Mouse (Mus musculus): ENCODE results near the gene Zar1l. TPM values are rescaled to one million over a fixed set of nuclear protein-coding genes. Genes with fewer than 3 reads are reported as not detected.

Zar1l gene
- polyA plus RNA-seq, 1 experiment = not detected

DNA sequence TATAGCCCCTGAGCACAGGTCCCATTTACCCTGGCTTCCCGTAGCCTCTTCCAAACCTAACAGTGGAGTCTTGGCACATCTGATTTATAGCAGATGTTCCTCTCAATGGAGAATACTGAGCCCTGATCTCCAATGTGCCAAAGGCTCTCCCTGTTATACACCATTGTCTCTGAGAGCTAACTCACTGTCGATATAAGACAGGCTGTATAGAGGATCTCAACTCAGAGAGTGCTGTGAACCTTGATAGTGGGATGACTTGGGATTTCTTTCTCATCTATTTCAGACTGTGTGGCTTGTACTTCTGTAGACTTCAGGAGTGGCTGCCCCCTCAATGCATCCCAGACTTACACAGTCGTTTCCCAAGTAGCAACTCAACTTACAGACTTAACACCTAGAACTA, 27.7 kb downstream of the Zar1l start:
- Histone ChIP-seq H3K4me1 (ENCODE audit: control insufficient read depth, insufficient read depth, insufficient read length, low read length) (no peaks in the 10 kb centered on the region), H3K27ac (ENCODE audit: insufficient read depth, low read depth, low read length) (no peak overlapping the region), H3K27me3 (ENCODE audit: control insufficient read depth, insufficient read depth, low read length) (no peaks in the 10 kb centered on the region), H3K4me3 (ENCODE audit: low read depth, low read length) (no peak overlapping the region), H3K36me3 (ENCODE audit: control insufficient read depth, insufficient read depth, low read length) (no peaks in the 10 kb centered on the region; the same call in 1 of the 2 replicates)
- 83% methylated on average over 3 of the region's 3 CpGs for WGBS
- TF ChIP-seq POLR2A (IDR thresholded peaks at IDR 0.05; ENCODE audit: low read depth, low read length) (no peak), CTCF (IDR thresholded peaks at IDR 0.05; ENCODE audit: extremely low read depth, insufficient read length, insufficient replicate concordance, low read depth, low read length) (no peak)

DNA sequence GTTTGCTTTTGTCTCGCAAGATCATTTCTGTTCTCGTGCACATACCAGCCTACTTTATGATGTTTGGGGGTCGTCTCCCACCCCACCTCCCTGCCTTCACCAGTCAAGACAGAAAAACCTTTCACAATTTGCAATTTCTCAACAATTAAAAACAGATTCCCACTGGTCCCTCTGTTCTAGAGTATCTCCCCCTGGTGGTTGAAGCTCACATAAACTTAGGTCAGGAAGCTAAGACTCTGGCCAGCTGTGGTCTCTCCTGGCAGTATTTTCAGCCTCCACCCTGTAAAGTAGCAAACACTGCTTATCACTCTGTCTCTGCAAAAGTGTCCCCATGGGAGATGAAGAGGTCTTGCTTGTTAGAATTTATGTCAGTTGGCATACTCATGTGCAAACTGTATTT, 32.8 kb downstream of the Zar1l start:
- Histone ChIP-seq H3K27ac (ENCODE audit: insufficient read depth, low read depth, low read length) (no peak overlapping the region), H3K4me3 (ENCODE audit: low read depth, low read length) (no peak overlapping the region), H3K36me3 (ENCODE audit: control insufficient read depth, insufficient read depth, low read length) (no peaks in the 10 kb centered on the region; the same call in 1 of the 2 replicates), H3K27me3 (ENCODE audit: control insufficient read depth, insufficient read depth, low read length) (no peaks in the 10 kb centered on the region), H3K4me1 (ENCODE audit: control insufficient read depth, insufficient read depth, insufficient read length, low read length) (no peaks in the 10 kb centered on the region)
- 54% methylated on average over 3 of the region's 3 CpGs for WGBS
- TF ChIP-seq POLR2A (IDR thresholded peaks at IDR 0.05; ENCODE audit: low read depth, low read length) (no peak), CTCF (IDR thresholded peaks at IDR 0.05; ENCODE audit: extremely low read depth, insufficient read length, insufficient replicate concordance, low read depth, low read length) (peak; percentile 28; the same call in 1 of the 2 replicates)

DNA sequence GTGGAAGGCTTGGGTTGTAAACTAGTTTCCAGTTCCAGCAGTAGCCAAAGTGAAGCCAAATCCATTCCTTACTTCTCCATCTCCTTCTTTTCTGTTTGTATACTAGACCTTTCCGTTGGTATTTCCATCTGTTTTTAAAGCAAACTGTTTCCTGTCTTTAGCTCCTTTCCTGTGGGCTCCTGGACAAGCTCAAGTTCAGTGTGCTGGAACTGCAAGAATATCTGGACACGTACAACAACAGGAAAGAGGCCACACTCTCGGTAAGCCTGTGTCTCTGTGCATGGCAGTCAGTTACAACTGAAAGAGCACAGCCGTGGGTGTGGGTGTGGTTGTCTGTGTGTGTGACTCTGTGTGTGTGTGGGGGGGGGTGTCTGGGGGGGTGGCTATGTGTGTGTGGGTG, 39.4 kb downstream of the Zar1l start:
- 59% methylated on average over 4 of the region's 4 CpGs for WGBS

DNA sequence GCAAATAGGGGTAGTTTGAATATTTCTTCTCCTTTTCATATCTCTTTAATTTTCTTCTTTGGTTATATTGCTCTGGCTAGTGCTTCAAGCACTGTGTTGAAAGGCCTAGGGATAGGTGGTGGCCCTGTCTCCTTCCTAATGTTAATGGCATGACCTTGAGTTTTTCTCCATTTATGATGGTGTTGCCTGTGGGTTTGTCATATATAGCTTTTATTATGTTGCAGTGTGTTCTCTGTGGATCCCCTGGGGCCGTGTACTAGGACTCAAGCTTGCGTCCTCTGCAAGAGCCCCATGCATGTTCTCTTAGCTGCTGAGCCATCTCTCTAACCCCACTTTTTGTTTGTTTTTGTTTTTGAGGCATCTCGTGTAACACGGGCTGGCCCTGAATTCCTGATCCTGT, 40.6 kb downstream of the Zar1l start:
- TF ChIP-seq CTCF (IDR thresholded peaks at IDR 0.05; ENCODE audit: extremely low read depth, insufficient read length, insufficient replicate concordance, low read depth, low read length) = no peak
- TF ChIP-seq POLR2A (IDR thresholded peaks at IDR 0.05; ENCODE audit: low read depth, low read length) = no peak
- Histone ChIP-seq H3K36me3 (ENCODE audit: control insufficient read depth, insufficient read depth, low read length) (no peaks in the 10 kb centered on the region; the same call in 1 of the 2 replicates), H3K4me1 (ENCODE audit: control insufficient read depth, insufficient read depth, insufficient read length, low read length) (no peaks in the 10 kb centered on the region), H3K4me3 (ENCODE audit: low read depth, low read length) (no peak overlapping the region), H3K27me3 (ENCODE audit: control insufficient read depth, insufficient read depth, low read length) (no peaks in the 10 kb centered on the region), H3K27ac (ENCODE audit: insufficient read depth, low read depth, low read length) (no peak overlapping the region)
- 73% methylated on average over 4 of the region's 4 CpGs for WGBS

More for the DNA sequence above, 39.4 kb downstream of the Zar1l start:
- Histone ChIP-seq H3K4me3 (ENCODE audit: low read depth, low read length) (no peak overlapping the region), H3K4me1 (ENCODE audit: control insufficient read depth, insufficient read depth, insufficient read length, low read length) (no peaks in the 10 kb centered on the region), H3K36me3 (ENCODE audit: control insufficient read depth, insufficient read depth, low read length) (no peaks in the 10 kb centered on the region; the same call in 1 of the 2 replicates), H3K27me3 (ENCODE audit: control insufficient read depth, insufficient read depth, low read length) (no peaks in the 10 kb centered on the region), H3K27ac (ENCODE audit: insufficient read depth, low read depth, low read length) (no peak overlapping the region)
- TF ChIP-seq POLR2A (IDR thresholded peaks at IDR 0.05; ENCODE audit: low read depth, low read length) (no peak), CTCF (IDR thresholded peaks at IDR 0.05; ENCODE audit: extremely low read depth, insufficient read length, insufficient replicate concordance, low read depth, low read length) (no peak)

DNA sequence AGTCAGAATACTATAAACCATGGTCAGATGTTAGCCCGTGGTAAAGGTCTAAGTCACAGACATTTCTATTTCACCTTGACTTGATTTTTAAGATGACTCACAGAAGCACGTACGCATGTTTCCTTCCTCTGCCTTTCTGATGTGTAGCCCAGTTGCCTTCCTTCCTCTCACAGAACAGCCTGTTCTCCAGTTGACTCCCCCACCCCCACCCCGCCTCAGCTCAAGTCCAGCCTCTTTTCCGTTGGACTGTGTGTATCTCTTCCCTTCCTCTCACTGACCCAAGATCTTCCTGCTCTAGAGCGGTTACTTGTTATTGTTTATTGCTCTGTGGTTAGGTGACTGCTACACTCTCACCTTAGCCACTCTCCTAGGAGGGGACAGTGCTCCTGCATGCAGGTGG, 49.5 kb downstream of the Zar1l start:
- no peak overlapping the region for H3K27ac ChIP-seq (ENCODE audit: insufficient read depth, low read depth, low read length)
- WGBS = 64% methylated on average over 6 of the region's 6 CpGs

DNA sequence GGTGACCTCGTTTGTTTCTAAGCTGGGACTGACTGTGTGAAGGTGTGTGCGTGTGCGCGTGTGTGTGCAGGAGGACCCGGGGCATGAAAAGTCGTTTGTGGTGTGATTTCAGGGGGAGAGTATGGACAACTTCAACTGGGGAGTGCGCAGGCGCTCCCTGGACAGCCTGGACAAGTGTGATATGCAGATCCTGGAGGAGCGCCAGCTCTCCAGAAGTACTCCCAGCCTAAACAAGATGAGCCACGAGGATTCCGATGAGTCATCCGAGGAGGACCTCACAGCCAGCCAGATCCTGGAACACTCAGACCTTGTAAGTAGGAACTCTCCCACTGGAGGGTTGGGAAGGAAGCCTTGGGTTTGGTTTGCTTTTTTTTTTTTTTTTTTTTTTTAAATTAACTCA, 51.8 kb downstream of the Zar1l start:
- H3K4me1 ChIP-seq (ENCODE audit: control insufficient read depth, insufficient read depth, insufficient read length, low read length) = no peaks in the 10 kb centered on the region
- no peak for TF ChIP-seq CTCF (IDR thresholded peaks at IDR 0.05; ENCODE audit: extremely low read depth, insufficient read length, insufficient replicate concordance, low read depth, low read length)
- H3K27ac ChIP-seq (ENCODE audit: insufficient read depth, low read depth, low read length) = peak overlapping the region; percentile 85; the same call in 1 of the 2 replicates
- 0 out of 2 replicates have a peak, but pooled peaks cover 2% of the 10 kb centered on the region for H3K36me3 ChIP-seq (ENCODE audit: control insufficient read depth, insufficient read depth, low read length)
- peak overlapping the region; percentile 28; the same call in 1 of the 2 replicates for H3K4me3 ChIP-seq (ENCODE audit: low read depth, low read length)
- H3K27me3 ChIP-seq (ENCODE audit: control insufficient read depth, insufficient read depth, low read length) = no peaks in the 10 kb centered on the region
- WGBS = 54% methylated on average over 12 of the region's 12 CpGs

More for the DNA sequence above, 49.5 kb downstream of the Zar1l start:
- no peak overlapping the region for H3K4me3 ChIP-seq (ENCODE audit: low read depth, low read length)
- H3K4me1 ChIP-seq (ENCODE audit: control insufficient read depth, insufficient read depth, insufficient read length, low read length) = no peaks in the 10 kb centered on the region
- 0 out of 2 replicates have a peak, but pooled peaks cover 4% of the 10 kb centered on the region for H3K36me3 ChIP-seq (ENCODE audit: control insufficient read depth, insufficient read depth, low read length)
- TF ChIP-seq POLR2A (IDR thresholded peaks at IDR 0.05; ENCODE audit: low read depth, low read length) = no peak
- no peak for TF ChIP-seq CTCF (IDR thresholded peaks at IDR 0.05; ENCODE audit: extremely low read depth, insufficient read length, insufficient replicate concordance, low read depth, low read length)
- H3K27me3 ChIP-seq (ENCODE audit: control insufficient read depth, insufficient read depth, low read length) = no peaks in the 10 kb centered on the region

DNA sequence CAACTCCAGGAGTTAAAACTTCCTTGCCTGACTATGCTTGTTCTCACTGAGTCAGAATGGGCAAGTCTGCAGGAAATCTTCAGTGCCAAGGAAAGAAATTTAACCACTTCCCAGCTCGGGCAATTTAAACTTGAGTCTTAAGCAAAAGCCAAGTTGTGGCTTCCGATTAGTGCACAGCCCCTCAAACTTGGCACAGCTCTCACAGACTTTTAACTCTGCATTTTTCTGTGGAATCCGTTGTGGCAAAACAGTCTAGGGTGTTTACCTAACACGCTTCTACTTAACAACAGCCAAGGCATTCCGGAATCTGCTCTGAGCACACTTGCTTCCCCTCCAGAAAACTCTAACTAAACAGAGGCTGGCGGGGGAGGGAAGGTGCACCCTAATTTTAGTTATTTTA, 52.7 kb downstream of the Zar1l start:
- Histone ChIP-seq H3K27ac (ENCODE audit: insufficient read depth, low read depth, low read length) (peak overlapping the region; percentile 26), H3K4me3 (ENCODE audit: low read depth, low read length) (no peak overlapping the region), H3K4me1 (ENCODE audit: control insufficient read depth, insufficient read depth, insufficient read length, low read length) (no peaks in the 10 kb centered on the region), H3K27me3 (ENCODE audit: control insufficient read depth, insufficient read depth, low read length) (no peaks in the 10 kb centered on the region), H3K36me3 (ENCODE audit: control insufficient read depth, insufficient read depth, low read length) (0 out of 2 replicates have a peak, but pooled peaks cover 2% of the 10 kb centered on the region)
- 60% methylated on average over 6 of the region's 6 CpGs for WGBS
- TF ChIP-seq POLR2A (IDR thresholded peaks at IDR 0.05; ENCODE audit: low read depth, low read length) (no peak), CTCF (IDR thresholded peaks at IDR 0.05; ENCODE audit: extremely low read depth, insufficient read length, insufficient replicate concordance, low read depth, low read length) (no peak)

All from small intestine, adult 2 months (tissue).